Mouse (Mus musculus) embryo, embryonic 10.5 days (tissue): ENCODE results near the gene Trim17.
A peak's percentile ranks its signal among the peaks of the same experiment; 100 is the strongest.

Experiments
- DNase-seq: peaks from one replicate; pipeline ENCODE4 v3.0.0-alpha.2; 2015; ENCODE audit warnings: low spot score

The Trim17 gene

GRCm38 (mm10) chr11:58969027-58969426, 14.5 kb downstream of the Trim17 start:
- no peak for DNase-seq

DNA sequence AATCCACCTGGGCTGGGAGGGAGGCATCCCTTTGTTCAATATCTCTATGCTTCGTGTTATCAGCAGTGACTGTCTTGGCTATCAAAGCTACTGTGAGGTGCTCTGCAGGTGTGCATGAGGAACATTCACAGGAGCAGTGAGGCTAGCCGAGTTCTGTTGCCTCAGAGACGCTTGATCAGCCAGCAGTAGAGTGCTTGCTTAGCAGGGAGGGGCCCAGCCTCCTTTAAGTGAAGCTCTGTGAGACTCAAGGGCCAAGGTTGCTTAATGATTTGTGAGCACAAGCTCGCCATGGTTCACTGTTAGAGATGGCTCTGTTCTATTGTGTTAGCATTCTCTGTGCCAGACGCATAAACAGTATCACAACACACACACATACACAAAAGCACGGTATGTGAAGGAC, 15.2 kb downstream of the Trim17 start:
- no peak for DNase-seq

DNA sequence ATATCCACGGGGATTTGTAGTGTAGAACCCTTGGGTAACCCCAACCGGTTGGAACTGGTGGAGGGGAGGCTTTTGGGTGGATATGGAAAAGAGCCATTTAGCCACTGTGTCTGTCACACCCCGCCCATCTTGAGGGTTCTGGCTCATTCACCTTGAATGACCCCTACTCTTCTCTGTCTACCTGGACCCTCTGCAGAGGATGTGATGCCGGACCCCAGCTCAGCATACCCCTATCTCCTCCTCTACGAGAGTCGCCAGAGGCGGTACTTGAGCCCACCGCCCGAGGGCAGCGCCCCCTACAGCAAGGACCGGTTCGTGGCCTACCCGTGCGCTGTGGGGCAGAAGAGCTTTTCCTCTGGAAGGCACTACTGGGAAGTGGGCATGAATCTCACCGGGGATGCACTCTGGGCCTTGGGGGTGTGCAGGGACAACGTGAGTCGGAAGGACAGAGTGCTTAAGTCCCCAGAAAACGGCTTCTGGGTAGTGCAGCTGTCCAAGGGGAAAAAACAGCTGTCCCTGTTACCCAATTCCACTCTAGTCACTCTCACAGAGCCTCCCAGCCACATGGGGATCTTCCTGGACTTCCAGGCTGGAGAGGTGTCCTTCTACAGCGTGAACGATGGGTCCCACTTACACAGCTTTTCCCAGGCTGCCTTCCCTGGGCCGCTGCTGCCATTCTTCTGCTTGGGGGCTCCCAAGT, 16.5 kb downstream of the Trim17 start:
- DNase-seq: no peak

GRCm38 (mm10) chr11:58971796-58972195, 17.3 kb downstream of the Trim17 start:
- DNase-seq: no peak

GRCm38 (mm10) chr11:58974414-58974813, 19.9 kb downstream of the Trim17 start:
- no peak for DNase-seq

GRCm38 (mm10) chr11:58977150-58977549, 22.7 kb downstream of the Trim17 start:
- DNase-seq: peak; percentile 41

DNA sequence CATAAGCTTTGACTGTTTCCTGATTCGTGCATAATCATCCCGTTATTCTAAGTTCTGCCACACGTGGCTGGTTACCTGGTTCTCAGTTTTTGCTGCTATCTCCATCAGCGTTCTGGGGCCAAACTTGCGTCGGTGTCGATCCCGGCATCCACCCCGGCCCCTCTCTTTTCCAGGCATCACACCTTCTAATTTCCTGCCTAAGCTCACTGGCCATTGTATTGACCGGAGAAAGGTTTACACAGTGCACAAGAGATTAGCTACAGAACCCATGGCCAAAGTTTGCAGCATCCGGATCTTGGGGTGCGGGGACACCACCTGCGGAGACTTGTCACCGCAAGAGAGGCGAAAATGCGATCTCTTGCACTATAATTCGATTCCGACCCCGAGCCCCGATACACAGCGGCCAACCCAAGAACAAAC, 23.1 kb downstream of the Trim17 start:
- DNase-seq: no peak

GRCm38 (mm10) chr11:58978027-58978705, 23.7 kb downstream of the Trim17 start, which contains the start of gene Trim11:
TSS of gene Trim11 (plus strand) at chr11:58978093.
- peak; percentile 89 for DNase-seq

GRCm38 (mm10) chr11:58978706-58979030, 24.2 kb downstream of the Trim17 start:
- no peak for DNase-seq

- DNase-seq: no peak
These were observed 24.7 kb downstream of the Trim17 start for GRCm38 (mm10) chr11:58979183-58979582.

- no peak for DNase-seq
These were observed 25.2 kb downstream of the Trim17 start for GRCm38 (mm10) chr11:58979661-58980060.

DNA sequence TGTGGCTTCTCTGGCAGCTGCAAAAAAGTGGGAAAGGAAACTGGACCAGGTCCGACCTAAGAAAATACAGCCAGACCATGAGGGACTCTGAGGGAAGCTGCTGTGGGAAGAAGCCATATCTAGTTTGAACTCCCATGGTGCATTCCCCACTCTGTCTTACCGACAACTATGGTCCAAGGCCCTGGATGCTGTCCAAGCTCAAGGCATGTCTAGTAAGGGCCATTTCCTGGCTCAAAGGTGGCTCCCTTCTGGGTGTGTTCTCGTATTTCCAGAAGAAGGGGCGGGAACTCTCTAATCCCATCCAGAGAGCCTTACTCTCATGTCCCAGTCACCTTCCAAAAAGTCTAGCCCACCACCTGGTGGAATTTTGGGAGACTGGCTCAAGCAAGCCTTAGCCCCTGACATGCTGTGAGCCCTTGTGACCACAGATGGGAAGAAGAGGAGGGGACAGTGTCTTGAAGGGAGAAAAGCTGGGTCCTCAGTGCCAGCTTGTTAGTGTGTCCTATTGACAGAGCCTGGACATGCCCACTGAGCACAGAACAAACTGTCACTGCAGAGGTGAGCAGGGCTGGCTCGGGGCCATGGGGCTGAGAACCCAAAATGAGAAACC, 26.0 kb downstream of the Trim17 start:
- no peak for DNase-seq

DNA sequence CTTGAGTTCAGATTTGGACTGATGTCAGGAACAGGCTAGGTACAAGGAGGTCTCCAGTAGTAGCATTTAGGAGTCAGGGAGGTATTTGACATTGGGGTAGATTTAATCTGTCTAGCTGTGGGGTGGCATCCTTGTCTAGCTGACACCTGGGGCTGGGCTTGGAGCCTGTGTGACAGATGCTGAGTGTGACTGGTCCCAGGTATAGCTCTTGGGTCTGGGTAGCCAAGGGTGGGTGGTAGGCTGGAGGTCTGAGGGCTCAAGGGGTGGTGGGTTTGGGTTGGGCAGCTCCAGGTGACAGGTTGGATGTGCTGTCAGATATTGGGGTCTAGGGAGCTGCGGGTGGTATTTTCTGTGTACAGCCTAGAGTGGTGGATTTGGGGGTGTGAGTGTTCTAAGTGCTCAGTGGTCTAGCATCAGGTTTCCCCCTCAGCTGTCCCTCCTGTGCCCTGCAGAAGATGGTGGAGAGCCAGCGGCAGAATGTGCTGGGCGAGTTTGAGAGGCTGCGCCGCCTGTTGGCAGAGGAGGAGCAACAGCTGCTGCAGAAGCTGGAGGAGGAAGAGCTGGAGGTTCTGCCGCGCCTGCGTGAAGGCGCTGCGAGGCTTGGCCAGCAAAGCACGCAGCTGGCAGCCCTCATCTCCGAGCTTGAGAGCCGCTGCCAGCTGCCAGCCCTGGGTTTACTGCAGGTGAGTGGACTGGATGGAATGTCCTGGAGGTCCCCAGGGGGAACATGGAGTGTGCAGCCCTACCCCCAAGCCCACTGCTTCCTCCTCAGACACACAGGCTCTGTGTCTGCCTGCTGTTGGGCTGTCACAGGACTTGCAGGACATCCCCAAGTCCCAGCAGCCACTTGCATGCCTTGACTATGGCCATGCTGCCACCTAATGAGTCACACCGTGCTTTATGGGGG, 27.3 kb downstream of the Trim17 start:
- DNase-seq: no peak

GRCm38 (mm10) chr11:58982471-58983097, 28.1 kb downstream of the Trim17 start:
- no peak for DNase-seq

- DNase-seq: no peak
These were observed 29.3 kb downstream of the Trim17 start for GRCm38 (mm10) chr11:58983691-58984341.

DNA sequence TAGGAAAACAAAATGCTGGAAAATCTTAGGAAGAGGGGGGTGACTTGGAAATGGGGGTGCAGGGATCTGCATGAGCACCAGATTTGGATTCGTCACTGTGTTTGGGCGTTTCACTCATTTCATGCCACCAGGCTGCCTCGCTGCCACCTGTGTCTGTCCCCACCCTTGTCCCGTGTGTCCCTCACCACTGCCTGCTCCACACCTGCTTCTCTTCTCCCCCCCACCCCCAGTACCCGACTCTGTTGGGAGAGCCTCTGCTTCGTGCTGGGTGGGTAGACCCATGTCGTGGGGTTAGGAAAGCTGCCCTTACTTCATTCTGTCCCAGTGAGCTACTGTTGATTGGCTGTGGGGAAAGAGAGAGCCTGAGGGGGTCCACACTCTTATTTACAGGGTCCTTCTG, 30.2 kb downstream of the Trim17 start:
- no peak for DNase-seq

- no peak for DNase-seq
These were observed 30.9 kb downstream of the Trim17 start for GRCm38 (mm10) chr11:58985299-58985917.

DNA sequence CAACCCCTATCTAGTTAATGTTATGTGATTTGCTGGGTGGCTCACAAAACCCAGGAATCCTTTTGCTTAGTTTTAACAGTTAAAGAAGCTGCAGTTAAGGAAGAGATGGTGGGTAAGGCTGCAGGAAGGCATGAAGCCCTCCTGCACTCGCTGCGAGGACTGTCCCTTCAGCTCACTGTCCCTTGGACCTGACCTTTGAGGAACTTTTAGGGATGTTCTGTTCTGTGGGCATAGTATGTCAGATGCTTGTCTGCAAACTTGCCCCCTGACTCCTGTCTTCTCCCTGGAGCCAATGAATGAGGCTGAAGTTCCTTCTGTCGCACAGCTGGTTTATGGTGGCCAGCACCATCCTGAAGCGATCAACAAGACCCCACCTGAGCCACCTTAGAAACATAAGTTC, 34.7 kb downstream of the Trim17 start:
- no peak for DNase-seq

DNA sequence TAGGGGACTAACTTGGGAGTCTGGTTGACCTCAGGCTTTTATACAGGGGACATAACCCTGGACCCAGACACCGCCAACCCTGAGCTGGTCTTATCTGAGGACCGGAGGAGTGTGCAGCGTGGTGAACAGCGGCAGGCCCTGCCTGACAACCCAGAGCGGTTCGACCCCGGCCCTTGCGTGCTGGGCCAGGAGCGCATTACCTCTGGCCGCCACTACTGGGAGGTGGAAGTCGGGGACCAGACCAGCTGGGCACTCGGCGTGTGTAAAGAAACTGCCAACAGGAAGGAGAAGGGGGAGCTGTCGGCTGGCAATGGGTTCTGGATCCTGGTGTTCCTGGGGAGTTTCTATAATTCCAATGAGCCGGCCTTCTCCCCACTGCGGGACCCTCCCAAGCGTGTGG, 35.7 kb downstream of the Trim17 start:
- DNase-seq: no peak

DNA sequence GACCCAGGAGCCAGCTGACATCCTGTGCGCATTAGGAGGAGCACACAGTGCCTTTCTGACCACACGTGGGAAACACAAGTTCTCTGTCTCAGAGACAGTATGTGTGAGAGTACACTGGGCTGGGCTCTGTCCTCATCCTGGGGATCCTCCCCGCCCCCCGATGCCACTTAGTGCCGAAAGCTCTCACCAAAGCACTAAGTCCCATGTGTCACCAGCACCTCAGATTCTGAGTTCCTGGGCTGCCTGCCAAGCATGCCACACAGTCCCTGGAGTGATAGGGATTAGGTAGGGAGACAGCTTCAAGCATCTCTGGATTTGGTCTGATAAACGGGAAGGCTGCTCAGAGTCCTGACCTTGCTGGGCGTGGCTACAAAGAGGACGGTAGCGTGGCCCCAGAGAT, 36.3 kb downstream of the Trim17 start:
- DNase-seq: no peak

DNA sequence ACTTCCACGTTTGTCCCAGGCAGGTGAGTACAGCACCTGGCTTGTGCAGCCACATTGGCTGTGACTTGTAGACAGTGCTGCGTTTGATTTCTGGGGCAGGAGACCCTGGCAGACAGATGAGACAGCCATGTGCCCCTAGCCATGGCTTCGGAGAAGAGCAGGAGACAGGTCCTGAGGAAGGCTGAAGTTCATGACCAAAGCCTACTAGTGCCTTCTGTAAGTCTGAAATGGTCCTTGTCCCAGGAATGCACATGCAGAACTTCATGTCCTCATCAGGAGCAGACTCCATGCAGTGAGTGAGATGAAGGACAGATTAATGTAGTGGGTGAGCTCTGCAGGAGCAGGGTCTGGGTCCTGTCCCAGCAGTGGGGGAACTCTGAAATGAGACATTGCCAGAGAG, 37.4 kb downstream of the Trim17 start:
- DNase-seq: no peak
